Mouse (Mus musculus) gastrocnemius, postnatal 10 days (tissue): ENCODE measurements around the gene Pcyt2. TPM values are rescaled to one million over a fixed set of nuclear protein-coding genes. Genes with fewer than 3 reads are reported as not detected.
A peak's percentile ranks its signal among the peaks of the same experiment; 100 is the strongest.
"Not testable (repeated sequence)": the region's sequence is repeated elsewhere in the genome, so short reads cannot be mapped to it uniquely, and the experiment has no call there.

Source experiments
- DNase-seq: peaks from one replicate; pipeline ENCODE4 v3.0.0; 2021; ENCODE audit warnings: mixed read lengths
- total RNA-seq, 2 experiments: library from RNA; stranded (reverse); gene quantifications; 2 replicates each; pipeline ENCODE4 v1.2.3; 2021

Pcyt2 gene
- total RNA-seq, 2 experiments from 2014 or later = 29.7 to 30.9 TPM

DNA sequence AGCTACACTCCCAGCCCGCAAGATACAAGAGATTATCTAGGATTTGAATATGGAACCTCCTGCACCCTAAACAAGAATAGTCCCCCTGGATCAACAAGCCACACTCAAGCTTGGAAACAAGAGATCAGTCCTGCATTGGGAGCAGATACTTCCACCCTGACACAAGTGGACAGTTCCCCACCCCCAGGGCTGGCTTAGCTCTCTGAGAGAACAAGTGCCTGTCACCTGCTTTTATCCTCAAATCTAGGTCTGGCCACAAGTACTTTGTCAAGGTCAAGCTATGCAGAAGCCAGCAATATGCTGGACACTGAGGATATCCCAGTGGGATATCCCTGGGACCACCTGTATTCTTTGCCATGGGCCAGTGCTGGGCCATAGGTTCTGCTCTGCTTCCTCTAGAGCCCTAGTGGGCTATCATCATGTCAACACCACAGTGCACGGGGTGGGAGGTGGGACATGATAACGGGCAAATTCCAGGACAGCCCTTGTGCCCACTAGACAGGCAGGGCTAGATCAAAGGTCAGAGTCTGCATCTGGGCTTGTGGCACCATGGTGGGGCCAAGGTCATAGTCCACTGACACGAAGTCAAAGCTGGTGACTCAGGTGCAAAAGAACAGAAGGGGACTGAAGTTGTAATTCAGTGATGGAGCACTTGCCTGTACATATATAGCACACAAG lies 980 bp downstream of the Pcyt2 start:
- no peak for DNase-seq

DNA sequence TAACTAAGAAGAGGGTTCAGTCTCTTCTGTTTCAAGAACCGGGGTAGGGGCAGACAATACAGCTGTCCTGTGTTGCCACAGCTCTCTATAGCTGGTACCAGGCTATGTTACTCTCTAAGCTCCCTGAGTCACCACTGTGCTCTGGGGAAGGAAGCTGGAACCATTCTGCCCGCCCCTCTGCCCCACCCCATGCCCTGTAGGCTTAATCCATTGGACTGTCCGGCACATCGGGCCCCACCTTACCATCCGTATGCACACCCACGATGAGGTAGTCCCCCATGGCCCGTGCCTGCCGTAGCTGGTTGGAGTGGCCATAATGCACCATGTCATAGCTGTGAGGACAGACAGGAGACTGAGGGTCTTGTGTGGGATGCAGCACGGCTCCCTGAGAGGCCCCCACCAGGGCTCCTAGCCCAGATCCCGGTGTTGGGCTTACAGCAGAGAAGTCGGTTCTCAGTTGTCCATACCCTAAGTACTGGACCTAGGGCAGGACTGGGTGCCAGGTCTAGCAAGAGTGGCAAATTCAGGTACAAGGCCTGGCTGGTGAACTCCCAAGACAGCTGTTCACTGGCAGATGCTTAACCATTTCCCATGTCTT lies 2.0 kb downstream of the Pcyt2 start:
- DNase-seq = no peak

DNA sequence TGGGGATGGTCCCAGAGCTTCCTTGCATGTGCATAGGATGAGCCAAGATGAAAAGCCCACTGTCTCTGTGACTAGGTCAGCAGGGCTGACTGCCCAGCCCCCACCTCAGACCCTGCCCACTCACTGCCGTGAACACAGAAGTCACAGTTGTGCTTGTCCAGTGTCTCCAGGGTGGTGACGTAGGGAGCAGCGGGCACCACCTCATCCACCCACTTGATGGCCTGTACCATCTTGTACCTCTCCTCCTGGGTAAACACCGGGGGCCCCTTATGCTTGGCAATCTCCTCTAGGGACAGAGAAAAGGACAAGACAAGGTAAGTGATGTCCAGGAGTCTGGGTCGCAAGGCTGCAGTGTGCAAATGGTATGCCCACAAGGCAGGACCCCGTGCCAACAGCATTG lies 2.6 kb downstream of the Pcyt2 start:
- DNase-seq = no peak

DNA sequence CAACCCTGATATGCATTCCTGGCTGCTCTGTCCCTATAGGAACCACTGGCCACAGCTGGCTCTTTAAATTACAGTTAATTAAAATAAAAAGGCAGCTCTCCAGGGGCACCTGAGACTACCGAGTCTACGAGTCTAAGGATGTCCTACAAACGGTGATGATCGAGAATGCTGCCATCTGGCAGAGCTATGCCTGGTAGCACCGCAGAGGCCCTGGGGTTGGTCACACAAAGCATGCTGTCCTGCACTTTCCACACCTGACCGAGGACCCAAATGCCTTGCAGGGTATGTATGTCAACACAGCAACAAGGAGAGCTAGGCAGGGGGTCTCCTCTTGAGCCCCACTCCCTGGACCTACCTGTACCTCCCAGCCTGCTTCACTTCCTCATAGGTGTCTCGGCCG lies 3.8 kb downstream of the Pcyt2 start:
- DNase-seq = no peak

DNA sequence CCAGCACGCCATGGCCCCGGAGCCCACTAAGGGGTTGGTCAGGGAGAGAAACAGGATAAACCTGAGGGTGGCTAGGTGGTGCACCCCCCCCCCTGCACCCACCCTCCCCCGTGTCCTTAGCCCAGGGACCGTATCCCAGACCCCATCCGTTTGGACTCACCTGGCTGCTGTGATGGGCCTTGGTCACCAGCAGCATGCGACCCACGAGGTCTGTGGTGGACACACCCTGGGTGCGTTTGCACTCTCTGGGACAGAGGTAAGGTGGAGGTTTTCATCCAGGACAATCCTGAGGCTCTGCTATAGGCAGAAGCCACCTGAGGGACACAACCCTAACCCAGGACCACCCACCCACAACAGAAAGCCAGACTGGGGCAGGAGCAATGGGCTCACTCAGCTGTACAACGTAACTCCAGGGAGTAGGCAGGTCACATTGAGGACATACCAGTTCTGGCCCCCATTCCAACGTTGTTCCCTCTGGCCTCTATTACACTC lies 4.2 kb downstream of the Pcyt2 start:
- no peak for DNase-seq

DNA sequence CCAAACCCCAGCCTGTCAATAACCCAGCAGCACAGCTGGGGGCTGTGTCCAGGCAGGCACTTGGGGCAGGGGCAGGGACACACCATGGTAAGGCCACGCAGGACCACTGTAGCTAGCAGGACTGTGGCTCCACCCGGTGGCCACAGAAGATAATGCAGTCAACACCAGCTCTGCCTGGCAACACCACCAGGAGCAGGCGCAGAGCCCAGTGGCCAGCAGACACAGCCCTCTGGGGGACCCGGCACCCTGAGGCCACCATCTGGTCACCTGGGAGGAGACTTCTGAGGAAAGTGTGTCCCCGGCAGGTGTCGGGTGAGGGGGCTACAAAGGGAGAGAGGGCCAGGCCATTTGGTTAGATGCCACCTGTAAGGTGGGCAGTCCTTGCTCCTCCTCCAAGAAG lies 5.0 kb downstream of the Pcyt2 start:
- peak; percentile 82 for DNase-seq

DNA sequence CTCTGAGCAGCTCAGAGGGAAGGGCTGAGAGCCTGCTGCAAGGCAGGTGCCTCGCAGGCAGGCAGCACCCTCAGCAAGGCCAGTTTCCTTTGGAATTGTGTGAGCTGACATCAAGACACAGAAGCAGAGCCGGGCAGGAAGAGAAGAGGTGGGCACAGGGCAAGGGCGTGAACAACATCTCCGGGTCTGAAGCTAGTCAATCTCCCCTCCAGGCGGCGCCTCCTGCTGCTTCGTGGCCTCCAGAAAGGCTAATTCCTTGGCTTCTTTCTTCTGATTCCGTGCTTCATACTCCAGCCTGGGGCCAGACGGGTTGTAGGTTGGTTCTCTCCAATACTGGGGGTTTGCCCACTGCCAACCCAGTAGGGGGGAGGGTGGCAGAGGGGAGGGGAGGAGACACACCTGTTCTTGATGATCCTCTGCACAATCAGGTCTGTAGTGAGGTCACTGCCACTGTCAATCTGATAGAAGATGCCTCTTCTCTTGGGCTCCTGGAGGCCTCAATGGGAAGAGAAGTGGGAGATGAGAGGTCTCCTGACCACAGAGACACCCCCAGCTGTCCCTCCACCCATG lies 7.2 kb downstream of the Pcyt2 start:
- no peak for DNase-seq

DNA sequence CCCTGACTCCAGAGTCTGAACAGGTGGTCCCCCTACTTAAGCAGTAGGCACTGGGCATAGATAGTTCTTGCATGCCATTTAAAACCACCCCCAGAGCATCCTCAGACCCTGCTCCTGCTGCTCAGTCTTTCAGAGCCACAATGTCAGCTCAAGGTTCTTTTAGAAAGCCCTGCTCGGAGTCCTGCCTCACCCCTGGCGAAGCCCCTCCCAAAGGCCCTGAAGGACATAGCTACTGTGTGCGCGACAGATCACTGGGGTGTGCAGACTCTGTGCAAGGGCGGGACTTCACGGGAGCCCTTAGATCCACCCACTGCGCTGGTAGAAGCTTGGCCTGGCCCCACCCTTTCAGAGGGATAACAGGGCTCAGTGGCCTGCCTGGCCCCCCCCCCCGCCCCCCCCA lies 8.5 kb downstream of the Pcyt2 start:
- DNase-seq = no peak

DNA sequence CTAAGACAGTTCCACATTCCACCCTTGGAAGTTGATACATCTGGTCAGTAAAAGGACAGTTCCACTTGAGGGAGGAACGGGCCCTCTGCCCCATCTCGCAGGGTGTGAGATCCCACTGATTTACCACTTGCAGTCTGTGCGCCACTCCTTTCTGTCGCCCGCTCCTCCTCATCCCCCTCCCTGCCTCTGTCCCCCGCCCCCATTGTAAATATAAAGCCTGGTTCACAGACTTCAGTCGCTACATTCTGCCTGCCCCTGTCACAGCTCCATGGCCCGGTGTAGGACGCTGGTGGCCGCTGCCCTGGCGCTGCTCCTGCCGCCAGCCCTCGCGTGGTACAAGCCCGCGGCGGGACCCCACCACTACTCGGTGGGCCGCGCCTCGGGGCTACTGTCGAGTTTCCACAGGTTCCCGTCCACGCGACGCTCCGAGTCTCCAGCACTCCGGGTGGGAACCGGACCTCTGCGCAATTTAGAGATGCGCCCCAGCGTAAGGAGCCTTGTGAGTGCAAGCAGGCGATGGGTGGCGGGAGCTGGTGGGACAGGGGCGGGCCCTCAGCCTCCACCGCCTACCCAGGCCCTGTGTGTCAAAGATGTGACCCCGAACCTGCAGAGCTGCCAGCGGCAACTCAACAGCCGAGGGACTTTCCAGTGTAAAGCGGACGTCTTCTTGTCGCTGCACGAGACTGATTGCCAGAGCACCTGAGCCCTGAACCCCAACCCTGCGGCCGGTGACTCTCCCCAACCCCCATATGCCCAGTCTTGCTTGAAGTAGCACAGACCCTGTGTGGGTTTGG lies 9.3 kb downstream of the Pcyt2 start, which contains the start of gene Npb:
Gene Npb (plus strand): TSS at position 237 of the 794 bp plus-strand sequence.
- no peak for DNase-seq

DNA sequence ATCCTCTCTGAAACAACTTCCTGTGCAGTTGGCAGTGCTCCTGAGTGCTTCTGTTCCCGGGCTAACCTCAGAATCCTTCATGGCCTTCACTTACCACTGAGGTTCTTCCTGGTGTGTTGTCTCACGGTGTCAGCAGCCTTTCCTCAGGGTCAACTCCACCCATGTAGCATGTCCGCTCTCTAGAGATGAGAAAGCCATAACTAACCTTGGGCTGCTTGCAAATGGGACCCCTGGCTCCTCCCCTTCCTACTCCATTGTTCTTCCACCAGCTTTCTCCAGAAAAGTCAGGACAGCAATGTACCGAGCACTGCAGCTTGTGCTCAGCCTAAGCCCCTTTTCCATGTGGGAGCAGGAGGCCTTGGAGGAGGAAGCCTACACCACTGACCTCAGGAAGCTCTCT lies 11.0 kb downstream of the Pcyt2 start:
- no peak for DNase-seq

DNA sequence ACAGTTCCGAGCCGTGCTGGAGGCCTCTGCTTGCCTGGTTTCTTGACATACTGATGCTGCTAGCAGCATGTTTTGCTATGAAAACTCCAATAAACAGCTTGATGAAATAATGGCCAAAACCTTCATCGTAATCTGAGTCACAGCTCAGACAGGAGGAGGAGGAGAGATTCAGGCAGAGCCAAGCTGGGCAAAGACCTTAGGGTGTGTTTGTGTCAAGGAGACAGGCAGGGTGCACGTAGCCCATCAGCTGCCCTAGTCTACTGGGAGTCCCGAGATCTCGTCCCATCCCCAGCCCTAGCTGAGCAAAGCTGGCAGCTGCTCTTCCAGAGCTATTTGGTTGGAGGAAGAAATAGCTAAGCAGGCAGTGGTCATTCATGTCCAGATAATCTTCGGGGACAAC lies 12.1 kb downstream of the Pcyt2 start:
- no peak for DNase-seq

DNA sequence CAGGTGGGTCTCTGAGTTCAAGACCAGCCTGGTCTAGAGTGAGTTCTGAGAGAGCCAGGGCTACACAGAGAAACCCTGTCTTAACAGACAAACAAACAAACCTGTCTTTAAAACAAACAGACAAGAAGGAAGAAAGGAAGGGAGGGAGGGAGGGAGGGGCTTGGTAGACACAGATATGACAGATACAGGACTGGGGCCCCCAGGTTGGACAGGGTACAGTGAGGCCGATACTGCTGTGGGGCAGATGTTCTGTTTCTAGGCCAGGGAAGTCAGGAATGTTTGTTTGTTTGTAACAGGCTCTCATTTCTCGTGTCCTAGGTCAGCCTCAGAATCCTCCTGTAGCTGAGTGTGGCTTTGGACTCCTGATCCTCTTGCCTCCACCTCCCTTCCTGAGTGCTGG lies 14.2 kb downstream of the Pcyt2 start:
- DNase-seq = no peak

DNA sequence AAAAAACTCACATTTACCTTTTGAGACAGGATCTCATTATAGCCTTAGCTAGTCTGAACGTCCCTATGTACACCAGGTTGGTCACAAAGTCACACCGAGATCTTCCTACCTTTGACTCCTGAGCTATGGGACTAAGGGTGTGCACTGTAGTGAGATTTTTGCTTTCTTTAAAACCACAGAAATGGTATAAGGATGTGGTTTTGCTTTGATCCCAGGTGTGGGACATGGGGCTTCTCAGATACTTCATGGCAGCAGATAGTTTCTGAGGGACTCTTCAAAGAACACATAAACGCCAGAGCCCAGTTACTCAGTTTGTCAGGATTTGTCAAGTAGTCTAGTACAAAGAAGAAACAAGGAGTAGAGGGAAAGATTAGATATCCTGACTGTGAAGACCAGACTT lies 17.0 kb downstream of the Pcyt2 start:
- DNase-seq = no peak

DNA sequence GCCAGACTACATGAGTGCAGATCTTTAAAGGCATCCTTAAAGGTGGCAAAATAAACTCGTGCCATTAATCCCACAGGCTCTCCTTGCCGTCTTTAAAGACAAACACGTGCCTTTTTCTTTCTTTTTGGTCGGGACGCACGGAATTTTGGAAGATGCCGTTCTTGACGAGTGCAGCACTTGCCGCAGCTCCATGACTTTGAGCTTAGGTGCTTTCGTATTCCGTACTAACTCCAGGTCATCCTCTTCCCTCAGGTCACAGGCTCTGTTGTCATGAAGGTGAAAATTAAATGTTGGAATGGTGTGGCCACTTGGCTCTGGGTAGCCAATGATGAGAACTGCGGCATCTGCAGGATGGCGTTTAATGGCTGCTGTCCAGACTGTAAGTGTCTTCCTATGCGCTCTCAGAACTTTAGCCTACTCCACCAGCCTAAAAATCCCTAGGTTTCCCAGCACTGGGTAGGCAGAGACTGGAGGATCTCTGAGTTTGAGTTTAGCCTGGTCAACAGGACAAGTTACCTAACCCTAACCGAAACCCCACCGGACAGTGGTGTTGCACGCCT lies 18.7 kb downstream of the Pcyt2 start:
- no peak for DNase-seq

DNA sequence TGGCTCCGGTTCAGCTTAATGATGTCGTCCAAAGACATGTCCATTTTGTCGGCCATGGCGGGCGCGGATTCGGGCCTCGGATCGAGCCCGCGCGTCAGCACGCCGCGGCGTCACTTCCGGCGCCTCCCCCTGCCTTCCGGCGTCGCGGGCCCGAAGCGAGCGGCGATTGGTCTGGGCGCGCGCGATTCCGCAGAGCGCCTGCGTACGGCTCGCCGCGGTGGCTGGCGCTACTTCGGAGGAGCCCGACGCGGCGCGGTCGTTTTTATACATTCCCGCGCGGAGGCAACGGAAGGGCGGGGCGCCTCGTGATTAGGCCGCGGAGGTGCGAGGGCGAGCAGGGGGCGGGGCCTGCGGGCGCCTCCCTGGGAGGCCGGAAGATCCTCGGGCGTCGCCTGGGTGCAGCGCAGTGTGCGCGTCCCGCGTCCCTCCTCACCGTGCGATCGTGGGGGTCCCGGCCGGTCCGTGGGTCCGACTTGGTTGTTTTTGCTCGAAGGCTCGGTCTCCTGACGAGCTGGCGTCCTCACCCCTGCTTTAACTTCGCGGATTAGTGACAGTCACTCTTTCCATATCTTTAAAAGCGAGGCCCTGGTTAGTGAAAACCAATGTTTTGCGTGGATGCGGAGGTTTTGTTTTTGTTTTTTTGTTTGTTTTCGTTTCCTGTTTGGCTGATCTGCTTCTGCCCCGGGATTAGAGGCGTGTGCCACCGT lies 19.3 kb downstream of the Pcyt2 start, which contains the start of the genes Alyref and Anapc11:
Gene Alyref (minus strand): TSS at position 83 of the 707 bp plus-strand sequence.
Gene Anapc11 (plus strand): TSS at position 139 of the 707 bp plus-strand sequence.
- peak; percentile 96 for DNase-seq

DNA sequence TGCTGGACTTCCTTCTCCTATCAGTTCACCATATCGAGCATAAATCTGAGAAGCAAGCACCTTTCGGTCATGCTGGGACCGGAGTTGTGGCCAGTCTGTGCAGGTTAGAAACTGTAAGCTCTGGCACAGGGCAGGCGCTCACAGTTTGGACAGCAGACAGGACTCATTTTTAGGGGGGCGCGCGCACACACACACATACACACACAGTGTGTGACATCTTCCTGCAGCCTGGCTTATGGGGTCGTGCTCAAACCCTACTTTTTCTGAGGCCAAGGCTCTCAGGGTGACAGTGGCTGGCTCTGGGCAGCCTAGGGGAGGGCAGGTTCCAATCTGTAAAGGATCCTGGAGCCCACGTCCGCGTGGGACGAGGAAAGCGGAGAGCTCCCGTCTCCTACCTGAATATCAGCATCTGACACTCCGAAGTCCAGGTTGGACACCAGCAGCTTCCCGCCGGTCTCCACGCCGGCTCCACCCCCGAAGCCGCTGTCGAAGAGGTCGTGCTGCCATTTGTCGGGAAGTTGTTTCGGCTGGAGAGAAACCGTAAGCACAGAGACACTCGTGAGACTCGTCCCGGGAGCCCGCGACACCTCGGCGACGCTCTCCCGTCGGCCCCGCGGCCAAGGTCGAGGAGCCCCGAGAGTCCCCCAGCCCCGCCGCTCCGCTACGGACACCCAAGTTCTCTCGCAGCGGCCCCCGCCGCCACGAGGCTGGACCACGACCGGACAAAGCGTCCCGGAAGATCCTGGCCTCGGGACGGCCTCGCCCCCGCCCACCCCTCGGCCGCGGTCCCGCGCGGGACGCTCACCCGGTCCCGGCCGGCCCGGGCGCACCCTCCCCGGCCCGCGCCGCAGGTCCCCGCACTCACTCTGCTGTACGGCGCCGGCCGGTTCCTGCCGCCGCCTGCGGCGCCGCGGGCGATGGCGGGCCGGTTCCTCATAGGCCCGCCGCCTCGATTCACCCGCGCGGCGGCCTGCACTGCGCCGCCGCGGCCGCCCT lies 20.2 kb downstream of the Pcyt2 start:
- DNase-seq = no peak

DNA sequence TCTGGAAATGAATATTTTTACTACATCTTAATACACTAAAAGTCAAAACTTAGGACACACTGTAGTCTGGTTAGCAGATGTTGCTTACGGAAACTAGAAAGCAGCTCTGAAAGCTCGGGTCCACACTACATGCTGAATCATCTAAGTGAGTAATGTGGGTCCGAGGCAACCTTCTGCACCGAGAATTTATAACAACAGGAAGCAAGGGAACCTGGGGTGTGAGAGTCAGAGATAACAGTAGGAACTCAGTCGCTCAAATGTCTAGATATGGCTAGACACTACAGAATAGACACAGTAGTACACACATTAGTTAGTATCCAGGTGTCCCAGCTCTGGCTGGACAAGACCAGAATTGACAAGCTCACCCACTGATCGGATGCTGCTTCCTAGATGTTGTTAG lies 29.2 kb downstream of the Pcyt2 start:
- DNase-seq = no peak

DNA sequence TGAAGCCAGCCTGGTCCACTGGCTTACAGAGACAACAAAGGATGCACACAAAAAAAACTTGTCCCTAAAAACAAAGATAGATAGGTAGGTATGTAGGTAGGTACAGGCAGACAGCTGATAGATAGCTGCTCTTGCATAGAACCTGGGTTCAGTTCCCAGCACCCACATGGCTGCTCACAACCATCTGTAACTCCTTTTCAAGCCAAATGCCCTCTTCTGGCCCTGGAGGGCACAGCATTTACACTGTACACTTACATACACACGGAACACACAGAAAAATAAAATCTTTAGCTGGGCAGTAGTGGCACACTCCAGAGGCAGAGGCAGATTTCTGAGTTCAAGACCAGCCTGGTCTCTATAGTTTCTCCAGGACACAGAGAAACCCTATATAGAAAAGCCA lies 33.8 kb downstream of the Pcyt2 start:
- DNase-seq = no peak

DNA sequence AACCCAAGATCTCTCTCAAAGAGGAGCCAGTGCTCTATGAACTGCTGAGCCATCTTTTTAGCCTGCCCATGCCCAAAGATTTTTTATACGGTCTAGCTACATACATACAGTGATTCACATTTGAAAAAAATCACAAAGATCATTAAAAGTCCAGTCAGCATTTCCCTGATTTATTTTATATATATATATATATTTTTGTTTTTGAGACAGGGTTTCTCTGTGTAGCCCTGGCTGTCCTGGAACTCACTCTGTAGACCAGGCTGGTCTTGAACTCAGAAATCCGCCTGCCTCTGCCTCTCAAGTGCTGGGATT lies 34.8 kb downstream of the Pcyt2 start:
- not testable (repeated sequence) for DNase-seq

DNA sequence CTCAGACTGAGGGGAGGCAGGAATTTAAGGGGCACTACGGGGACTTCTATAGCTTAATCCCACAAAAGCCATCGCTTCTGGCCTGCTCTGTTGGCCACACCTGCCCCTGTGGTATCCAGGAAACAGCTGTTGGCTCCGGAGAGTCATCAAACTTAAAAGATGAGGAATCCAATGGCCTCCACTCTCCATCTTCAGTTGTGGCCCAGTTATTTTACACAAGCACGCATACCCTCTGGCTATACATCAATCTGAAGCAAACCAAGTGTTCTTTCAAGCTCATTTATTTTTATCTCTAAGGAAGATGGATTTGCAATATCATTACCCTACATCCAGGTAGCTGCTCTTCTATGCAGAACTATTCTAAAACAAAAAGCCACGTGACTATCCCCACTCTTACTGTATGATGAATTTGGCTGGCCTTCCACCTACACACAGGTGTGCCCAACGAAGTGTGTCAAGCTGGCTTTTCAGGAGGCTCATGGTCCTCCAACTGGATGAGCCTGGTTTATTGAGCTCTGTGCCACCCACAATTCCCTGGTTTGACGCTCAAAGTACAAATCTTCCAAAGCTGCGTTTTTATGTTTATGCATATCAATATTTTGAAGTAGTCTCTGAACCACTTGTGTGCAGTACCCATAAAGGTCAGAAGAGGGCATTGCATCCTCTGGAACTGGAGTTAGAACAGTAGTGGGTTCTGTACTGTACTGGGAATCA lies 35.3 kb downstream of the Pcyt2 start:
- no peak for DNase-seq
